Mouse (Mus musculus): ENCODE data around the gene Poc1b.

DNA sequence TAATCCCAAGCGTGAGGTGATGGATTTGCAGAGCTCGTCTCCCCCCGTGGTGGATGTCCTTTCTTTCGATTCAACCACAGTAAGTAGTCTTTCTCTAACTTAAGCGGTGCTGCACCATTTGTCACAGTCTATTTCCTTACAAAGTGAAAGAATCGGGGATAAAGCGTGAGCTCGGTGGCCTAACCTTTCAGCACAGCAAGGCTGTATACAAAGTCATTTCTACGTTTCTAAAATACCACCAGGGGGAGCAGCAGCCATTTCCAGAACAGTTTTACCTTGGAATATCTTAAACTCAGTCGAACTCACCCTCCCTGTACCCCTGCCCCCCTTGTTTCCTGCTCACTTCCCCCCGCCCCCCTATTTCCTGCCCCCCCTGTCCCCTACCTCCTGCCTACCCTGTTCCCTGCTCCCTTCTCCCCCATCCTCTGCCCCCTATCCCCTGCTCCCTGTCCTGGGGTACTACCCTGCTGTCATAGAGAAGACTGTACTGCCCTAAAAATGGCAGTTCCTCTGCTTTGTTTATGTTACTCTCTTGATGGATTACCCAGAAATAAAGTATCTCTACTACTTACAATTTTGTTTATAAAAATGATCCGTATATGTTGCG lies 58.1 kb downstream of the Poc1b start:
- TF ChIP-seq POLR2A (IDR thresholded peaks at IDR 0.05; ENCODE audit: insufficient read length, low read depth) (no peak), POLR2AphosphoS2 (IDR thresholded peaks at IDR 0.05; ENCODE audit: insufficient read length, low read depth) (no peak)

Data from myocyte (in vitro differentiated cells).